Mouse (Mus musculus) liver, postnatal 0 days (tissue): ENCODE results near the gene Emc7. TPM values are rescaled to one million over a fixed set of nuclear protein-coding genes. Genes with fewer than 3 reads are reported as not detected.
"Not testable (repeated sequence)": the region's sequence is repeated elsewhere in the genome, so short reads cannot be mapped to it uniquely, and the experiment has no call there.

Source experiments
- ATAC-seq: fragments of 200-750 bp; cut with Nextera tagmentation; 2 replicates; pipeline ENCODE4 v1.8.0; 2017; ENCODE audit warnings: mild to moderate bottlenecking, moderate library complexity
- DNase-seq: peaks from one replicate; pipeline ENCODE4 v3.0.0-alpha.2; 2016
- H3K27ac ChIP-seq: fragments of 300-500 bp; sonication (generic); 2 replicates; pipeline ENCODE4 v1.5.1; 2014; ENCODE audit warnings: antibody characterized with exemption, moderate library complexity, mild to moderate bottlenecking, low read depth
- H3K27me3 ChIP-seq: fragments of 300-500 bp; sonication (generic); 2 replicates; pipeline ENCODE4 v1.6.1; 2014; ENCODE audit warnings: low read length, control low read depth, mixed read lengths; ENCODE audit not compliant: insufficient read depth
- H3K36me3 ChIP-seq: fragments of 300-500 bp; sonication (generic); replicated peaks from 2 replicates; pipeline ENCODE4 v1.6.1; 2014; ENCODE audit warnings: mild to moderate bottlenecking, control low read depth, low read length, moderate library complexity, mixed read lengths; ENCODE audit not compliant: insufficient read depth
- H3K4me1 ChIP-seq: fragments of 300-500 bp; sonication (generic); 2 replicates; pipeline ENCODE4 v1.6.1; 2014; ENCODE audit warnings: antibody characterized with exemption, mild to moderate bottlenecking, control low read depth; ENCODE audit not compliant: insufficient read depth
- H3K4me2 ChIP-seq: fragments of 300-500 bp; sonication (generic); 2 replicates; pipeline ENCODE4 v1.6.1; 2014; ENCODE audit warnings: low read depth, mild to moderate bottlenecking, low read length, moderate library complexity, mixed read lengths
- H3K4me3 ChIP-seq: fragments of 300-500 bp; sonication (generic); 2 replicates; pipeline ENCODE4 v1.5.1; 2014; ENCODE audit warnings: low read depth, low read length
- H3K9ac ChIP-seq: fragments of 300-500 bp; sonication (generic); replicated peaks from 2 replicates; pipeline ENCODE4 v1.6.1; 2014; ENCODE audit warnings: mild to moderate bottlenecking, moderate library complexity
- H3K9me3 ChIP-seq: fragments of 300-500 bp; sonication (generic); 2 replicates; pipeline ENCODE4 v1.6.1; 2016; ENCODE audit warnings: mild to moderate bottlenecking, control low read depth, low read length, mixed read lengths
- CTCF ChIP-seq: sonication (generic); IDR thresholded peaks from 2 replicates; pipeline ENCODE4 v1.5.1; 2016; ENCODE audit warnings: antibody characterized with exemption, low read depth
- EP300 ChIP-seq: IDR thresholded peaks from 2 replicates; pipeline ENCODE4 v1.6.1; 2016; ENCODE audit warnings: antibody characterized with exemption, low read depth, mild to moderate bottlenecking
- WGBS: fragments of 180-500 bp; shearing (Covaris S2); extraction: QIAGEN DNeasy Blood & Tissue Kit; methylation state at CpG from one replicate; pipeline ENCODE4 v1.1.7; 2014; ENCODE audit not compliant: insufficient replicate concordance; 5-methylcytosine and 5-hydroxymethylcytosine counted together
- polyA plus RNA-seq: library from polyadenylated mRNA; unstranded; fragments of >200 nt; fragmentation: Nextera tagmentation; extraction: Ambion mirVana; gene quantifications from 2 replicates; pipeline ENCODE4 v1.2.1, GENCODE M21; 2015

Gene Emc7
- polyA plus RNA-seq, 1 experiment from 2014 or later = 19.1 TPM

- Histone ChIP-seq H3K4me2 (no peak overlapping the region), H3K4me1 (no peaks in the 10 kb centered on the region), H3K9me3 (no peaks in the 10 kb centered on the region), H3K4me3 (no peak overlapping the region), H3K27ac (no peak overlapping the region), H3K9ac (no peak overlapping the region), H3K27me3 (no peaks in the 10 kb centered on the region), H3K36me3 (no peaks in the 10 kb centered on the region)
- ATAC-seq (peak; percentile 45), DNase-seq (no peak)
- WGBS = 43% methylated on average over 2 of the region's 2 CpGs
- TF ChIP-seq CTCF (no peak), EP300 (no peak)
Observed at GRCm38 (mm10) chr2:112433359-112433758, 21.4 kb upstream of the Emc7 start.

GRCm38 (mm10) chr2:112436292-112436691 is 18.5 kb upstream of the Emc7 start:
- 66% methylated on average over 4 of the region's 4 CpGs for WGBS
- H3K4me3 ChIP-seq = no peak overlapping the region
- H3K9ac ChIP-seq = no peak overlapping the region
- DNase-seq = no peak
- TF ChIP-seq EP300 (no peak), CTCF (no peak)
- no peaks in the 10 kb centered on the region for H3K4me1 ChIP-seq
- no peak overlapping the region for H3K4me2 ChIP-seq
- H3K36me3 ChIP-seq = no peaks in the 10 kb centered on the region
- ATAC-seq = no peak
- no peaks in the 10 kb centered on the region for H3K9me3 ChIP-seq
- H3K27ac ChIP-seq = no peak overlapping the region
- H3K27me3 ChIP-seq = no peaks in the 10 kb centered on the region

GRCm38 (mm10) chr2:112437589-112437988 is 17.2 kb upstream of the Emc7 start:
- H3K4me3 ChIP-seq = no peak overlapping the region
- H3K4me2 ChIP-seq = no peak overlapping the region
- WGBS = 73% methylated on average over 2 of the region's 2 CpGs
- ATAC-seq = no peak
- H3K27ac ChIP-seq = no peak overlapping the region
- DNase-seq = no peak
- H3K36me3 ChIP-seq = no peaks in the 10 kb centered on the region
- H3K4me1 ChIP-seq = no peaks in the 10 kb centered on the region
- H3K9ac ChIP-seq = no peak overlapping the region
- TF ChIP-seq CTCF (no peak), EP300 (no peak)
- H3K27me3 ChIP-seq = no peaks in the 10 kb centered on the region
- H3K9me3 ChIP-seq = no peaks in the 10 kb centered on the region

GRCm38 (mm10) chr2:112443491-112443890 is 11.3 kb upstream of the Emc7 start:
- no peaks in the 10 kb centered on the region for H3K4me1 ChIP-seq
- DNase-seq (no peak), ATAC-seq (no peak)
- 62% methylated on average over 2 of the region's 2 CpGs for WGBS
- no peak for TF ChIP-seq CTCF
- no peak for TF ChIP-seq EP300
- no peak overlapping the region for H3K9ac ChIP-seq
- H3K9me3 ChIP-seq = no peaks in the 10 kb centered on the region
- no peaks in the 10 kb centered on the region for H3K36me3 ChIP-seq
- H3K27ac ChIP-seq = no peak overlapping the region
- H3K4me3 ChIP-seq = no peak overlapping the region
- H3K4me2 ChIP-seq = no peak overlapping the region
- H3K27me3 ChIP-seq = no peaks in the 10 kb centered on the region

- H3K9me3 ChIP-seq = no peaks in the 10 kb centered on the region
- DNase-seq (no peak), ATAC-seq (no peak)
- no peak overlapping the region for H3K4me2 ChIP-seq
- TF ChIP-seq EP300 (no peak), CTCF (no peak)
- no peaks in the 10 kb centered on the region for H3K27me3 ChIP-seq
- H3K4me1 ChIP-seq = no peaks in the 10 kb centered on the region
- H3K27ac ChIP-seq = no peak overlapping the region
- no peaks in the 10 kb centered on the region for H3K36me3 ChIP-seq
- no peak overlapping the region for H3K9ac ChIP-seq
- no peak overlapping the region for H3K4me3 ChIP-seq
Observed at GRCm38 (mm10) chr2:112445511-112445910, 9.3 kb upstream of the Emc7 start.

- 66% methylated on average over 4 of the region's 4 CpGs for WGBS
- not testable (repeated sequence) for H3K27ac ChIP-seq, H3K9me3 ChIP-seq, H3K9ac ChIP-seq, H3K4me2 ChIP-seq, H3K4me3 ChIP-seq, DNase-seq, H3K4me1 ChIP-seq, H3K27me3 ChIP-seq, H3K36me3 ChIP-seq
- 0 out of 2 replicates have a peak, but pooled peaks have one; percentile 15 for ATAC-seq
Observed at GRCm38 (mm10) chr2:112448046-112448445, 6.8 kb upstream of the Emc7 start.

GRCm38 (mm10) chr2:112448510-112449059 is 6.2 kb upstream of the Emc7 start:
- H3K4me2 ChIP-seq = no peak overlapping the region
- DNase-seq (no peak), ATAC-seq (no peak)
- no peak for TF ChIP-seq CTCF
- no peak for TF ChIP-seq EP300
- H3K27me3 ChIP-seq = no peaks in the 10 kb centered on the region
- no peak overlapping the region for H3K4me3 ChIP-seq
- no peaks in the 10 kb centered on the region for H3K4me1 ChIP-seq
- no peak overlapping the region for H3K27ac ChIP-seq
- no peaks in the 10 kb centered on the region for H3K36me3 ChIP-seq
- no peak overlapping the region for H3K9ac ChIP-seq
- no peaks in the 10 kb centered on the region for H3K9me3 ChIP-seq
